Mouse (Mus musculus) kidney, adult 2 months (tissue): ENCODE measurements around the gene Rgs12. TPM values are rescaled to one million over a fixed set of nuclear protein-coding genes. Genes with fewer than 3 reads are reported as not detected.
A peak's percentile ranks its signal among the peaks of the same experiment; 100 is the strongest.

Source experiments
- DNase-seq: peaks from one replicate; pipeline ENCODE4 v3.0.0; 2021
- H3K27ac ChIP-seq: fragments of 200-500 bp; 2 replicates; pipeline ENCODE4 v1.5.1; 2012; ENCODE audit warnings: low read depth, low read length, control low read depth, inconsistent platforms; ENCODE audit not compliant: insufficient read depth
- H3K27me3 ChIP-seq: fragments of 200-500 bp; replicated peaks from 2 replicates; pipeline ENCODE4 v1.6.1; 2012; ENCODE audit warnings: mild to moderate bottlenecking, moderate library complexity, low read length, inconsistent platforms; ENCODE audit not compliant: control insufficient read depth, insufficient read depth
- H3K36me3 ChIP-seq: fragments of 200-500 bp; 2 replicates; pipeline ENCODE4 v1.6.1; 2012; ENCODE audit warnings: mild to moderate bottlenecking, moderate library complexity, low read length, inconsistent platforms; ENCODE audit not compliant: control insufficient read depth, insufficient read depth
- H3K4me1 ChIP-seq: fragments of 200-500 bp; 2 replicates; pipeline ENCODE4 v1.6.1; 2011; ENCODE audit warnings: low read length; ENCODE audit not compliant: control insufficient read depth, insufficient read depth
- H3K4me3 ChIP-seq: fragments of 200-500 bp; 2 replicates; pipeline ENCODE4 v1.5.1; 2011; ENCODE audit warnings: mild to moderate bottlenecking, low read depth, low read length, control low read depth; ENCODE audit not compliant: insufficient read depth
- CTCF ChIP-seq: fragments of 200-500 bp; conservative IDR thresholded peaks from 2 replicates; pipeline ENCODE4 v1.5.1; 2011; ENCODE audit warnings: low read depth, mild to moderate bottlenecking, control low read depth, low read length, moderate library complexity, mixed read lengths; ENCODE audit not compliant: insufficient read depth, insufficient read length
- POLR2A ChIP-seq: fragments of 200-500 bp; IDR thresholded peaks from one replicate; pipeline ENCODE4 v1.6.1; 2011; ENCODE audit warnings: low read depth, low read length, control low read depth
- WGBS: fragments of 180-500 bp; shearing (Covaris S2); methylation state at CpG from one replicate; pipeline ENCODE4 v1.1.7; 2018; 5-methylcytosine and 5-hydroxymethylcytosine counted together
- polyA plus RNA-seq: library from polyadenylated mRNA; depleted of rRNA; stranded (reverse); fragments of >200 nt; gene quantifications from 2 replicates; pipeline ENCODE4 v1.2.3, GENCODE M21; 2012

The Rgs12 gene
- polyA plus RNA-seq, 1 experiment = 20.7 TPM

DNA sequence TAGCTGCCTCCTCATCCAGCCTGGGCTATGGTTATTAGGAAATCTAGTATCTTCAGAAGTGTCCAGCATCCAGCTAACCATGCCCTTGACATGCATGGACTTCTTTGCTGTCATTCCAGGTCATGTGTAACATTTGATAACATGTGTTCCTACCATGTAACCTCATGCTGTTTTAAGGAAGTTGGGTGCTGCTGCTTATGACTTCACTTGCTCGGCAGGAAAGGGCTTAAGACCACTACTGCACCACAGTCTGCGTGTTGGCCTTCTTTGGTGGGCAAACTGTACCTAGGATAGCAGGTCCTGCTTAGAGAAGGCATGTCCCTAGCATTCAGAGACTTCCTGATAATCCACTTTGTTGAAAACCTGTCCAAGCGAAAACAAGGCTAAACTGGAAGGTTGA lies 51.9 kb downstream of the Rgs12 start:
- no peak overlapping the region for H3K27ac ChIP-seq
- WGBS = 90% methylated on average over 3 of the region's 3 CpGs
- no peaks in the 10 kb centered on the region for H3K27me3 ChIP-seq
- no peak for DNase-seq
- no peaks in the 10 kb centered on the region for H3K4me1 ChIP-seq
- H3K4me3 ChIP-seq = no peak overlapping the region
- TF ChIP-seq CTCF (no peak), POLR2A (no peak)
- H3K36me3 ChIP-seq = no peaks in the 10 kb centered on the region

DNA sequence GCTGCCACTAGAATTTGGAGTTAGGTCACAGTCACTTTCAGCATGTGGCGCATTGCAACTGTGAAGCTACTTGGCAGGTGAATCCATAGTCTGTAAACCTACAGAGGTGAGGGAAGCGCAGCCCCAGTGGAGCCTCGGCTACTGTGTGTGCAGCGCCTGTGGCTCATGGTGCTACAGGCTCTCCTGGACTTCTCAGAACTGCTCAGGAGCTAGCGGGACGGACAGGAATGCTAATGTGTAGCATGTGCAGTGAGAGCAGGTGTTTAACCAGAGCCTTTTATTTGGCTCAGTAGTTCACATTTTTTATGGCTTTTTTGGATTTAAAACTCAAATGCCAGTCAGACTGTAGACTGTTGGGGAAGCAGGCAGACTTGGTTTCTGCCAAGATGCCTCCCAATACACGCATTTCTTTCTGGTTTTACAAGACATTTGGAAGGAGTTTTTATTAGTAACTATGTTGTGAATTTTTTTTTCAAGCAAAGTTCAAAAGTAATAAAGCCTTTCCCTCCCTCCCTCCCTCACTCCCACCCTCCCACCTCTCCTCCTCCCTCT lies 54.4 kb downstream of the Rgs12 start:
- H3K27ac ChIP-seq = no peak overlapping the region
- no peaks in the 10 kb centered on the region for H3K36me3 ChIP-seq
- DNase-seq = peak; percentile 29
- H3K27me3 ChIP-seq = no peaks in the 10 kb centered on the region
- no peak overlapping the region for H3K4me3 ChIP-seq
- TF ChIP-seq CTCF (no peak), POLR2A (no peak)
- 52% methylated on average over 7 of the region's 7 CpGs for WGBS
- H3K4me1 ChIP-seq = no peaks in the 10 kb centered on the region

DNA sequence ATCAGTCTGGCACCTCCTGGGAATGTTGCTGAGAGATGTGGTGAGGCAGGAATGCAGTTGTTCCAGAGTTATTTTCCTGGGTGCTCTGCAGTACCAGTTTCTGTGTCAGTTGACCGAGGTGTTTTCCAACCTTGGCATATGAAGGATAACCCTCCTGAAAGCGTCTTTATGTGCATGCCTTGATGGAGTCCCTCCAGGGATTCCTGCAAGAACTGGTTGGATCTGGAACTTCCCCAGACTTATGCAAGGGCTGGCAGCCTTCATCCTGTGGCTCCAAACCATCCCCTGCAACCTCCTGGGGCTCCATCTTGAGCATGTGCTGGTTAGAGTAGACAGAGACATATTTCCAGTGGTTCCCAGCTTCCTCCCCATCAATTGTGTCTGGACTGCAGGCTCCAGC lies 55.5 kb downstream of the Rgs12 start:
- TF ChIP-seq CTCF (no peak), POLR2A (no peak)
- DNase-seq = peak; percentile 14
- Histone ChIP-seq H3K27me3 (no peaks in the 10 kb centered on the region), H3K36me3 (no peaks in the 10 kb centered on the region), H3K4me3 (no peak overlapping the region), H3K4me1 (no peaks in the 10 kb centered on the region), H3K27ac (no peak overlapping the region)
- 71% methylated on average over 2 of the region's 2 CpGs for WGBS

DNA sequence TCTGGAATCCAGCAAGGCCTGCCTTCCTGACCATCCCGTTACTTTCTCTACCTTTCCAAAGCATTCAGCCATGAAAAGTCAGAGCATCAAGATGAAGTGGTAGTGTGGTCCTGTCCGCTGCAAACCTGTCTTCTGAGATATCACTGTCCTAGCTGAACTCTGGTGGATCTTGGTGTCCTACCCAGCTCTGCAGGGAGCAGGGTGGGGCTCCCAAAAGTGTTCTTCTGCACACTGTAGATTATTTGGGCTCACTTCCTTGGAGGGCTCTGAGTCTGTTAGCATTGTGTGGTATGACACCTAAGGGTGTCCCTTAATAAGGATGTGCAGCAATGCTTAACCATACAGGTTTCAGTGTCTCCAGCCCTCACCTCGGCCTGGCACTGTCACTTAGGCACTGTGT lies 56.4 kb downstream of the Rgs12 start:
- DNase-seq = no peak
- TF ChIP-seq CTCF (no peak), POLR2A (no peak)
- H3K4me3 ChIP-seq = no peak overlapping the region
- no peaks in the 10 kb centered on the region for H3K36me3 ChIP-seq
- no peaks in the 10 kb centered on the region for H3K4me1 ChIP-seq
- WGBS = 84% methylated on average over 3 of the region's 3 CpGs
- no peak overlapping the region for H3K27ac ChIP-seq
- no peaks in the 10 kb centered on the region for H3K27me3 ChIP-seq

DNA sequence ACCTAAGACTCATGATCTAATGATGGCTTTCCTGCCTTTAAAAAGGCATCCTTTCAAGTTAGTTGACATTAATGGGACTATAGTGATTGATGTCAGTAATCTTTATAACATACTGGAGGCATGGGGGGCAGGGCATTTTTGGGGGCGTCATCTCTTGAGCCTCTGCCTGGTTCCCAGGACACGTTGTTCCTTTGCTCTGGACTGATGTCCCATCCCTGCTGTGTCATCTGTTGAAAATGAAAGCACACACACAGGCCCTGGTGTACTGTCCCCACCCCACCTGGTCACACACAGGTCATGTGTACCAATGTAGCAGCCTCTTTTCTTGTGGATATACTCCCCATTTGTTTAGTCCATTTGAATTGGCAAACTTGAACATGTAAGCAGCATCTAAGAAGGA lies 57.4 kb downstream of the Rgs12 start:
- Histone ChIP-seq H3K36me3 (no peaks in the 10 kb centered on the region), H3K4me1 (no peaks in the 10 kb centered on the region), H3K27me3 (no peaks in the 10 kb centered on the region), H3K4me3 (no peak overlapping the region), H3K27ac (no peak overlapping the region)
- 86% methylated on average over 2 of the region's 2 CpGs for WGBS
- DNase-seq = no peak
- TF ChIP-seq CTCF (no peak), POLR2A (no peak)

DNA sequence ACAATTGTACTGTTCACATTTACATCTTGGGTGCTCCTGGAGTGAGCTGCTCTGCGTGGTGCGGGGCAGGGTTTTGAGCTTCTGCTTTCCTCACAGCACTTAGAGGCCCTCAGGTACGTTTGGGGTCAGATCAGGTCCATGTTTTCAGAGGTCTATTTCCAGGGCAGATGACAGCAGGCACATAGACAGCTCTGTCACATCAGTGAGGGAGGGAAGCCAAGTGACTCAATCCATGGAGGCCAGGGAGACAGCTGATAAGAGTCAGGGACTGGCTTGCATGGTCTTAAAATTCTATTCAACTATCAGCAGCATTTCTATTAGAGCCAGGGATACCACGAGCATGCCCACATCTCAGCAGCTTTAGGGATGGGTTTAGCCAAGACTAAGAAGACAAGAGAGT lies 59.9 kb downstream of the Rgs12 start:
- 95% methylated on average over 4 of the region's 4 CpGs for WGBS
- Histone ChIP-seq H3K27ac (no peak overlapping the region), H3K27me3 (no peaks in the 10 kb centered on the region), H3K36me3 (no peaks in the 10 kb centered on the region), H3K4me3 (no peak overlapping the region), H3K4me1 (no peaks in the 10 kb centered on the region)
- DNase-seq = no peak
- TF ChIP-seq POLR2A (no peak), CTCF (no peak)

DNA sequence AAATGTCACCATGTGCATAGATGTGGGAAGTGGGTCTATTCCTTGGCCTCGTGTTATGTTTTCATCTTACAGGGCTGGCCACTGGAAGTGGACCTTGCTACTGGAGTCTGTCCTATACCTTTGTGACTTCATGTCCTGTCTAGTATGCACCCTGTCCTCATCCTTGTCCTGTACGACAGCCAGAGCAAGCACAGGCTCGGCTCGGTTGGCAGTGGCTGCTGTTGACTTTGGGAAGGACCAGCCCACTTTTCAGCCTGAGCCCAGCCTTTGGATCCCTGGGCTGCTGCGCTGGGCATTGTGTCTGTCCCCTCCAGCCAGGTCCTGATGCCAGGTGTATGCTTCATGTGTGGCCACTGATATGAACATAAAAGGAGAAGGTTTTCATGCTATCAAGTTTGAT lies 61.4 kb downstream of the Rgs12 start:
- H3K27ac ChIP-seq = no peak overlapping the region
- H3K27me3 ChIP-seq = no peaks in the 10 kb centered on the region
- DNase-seq = no peak
- H3K4me3 ChIP-seq = no peak overlapping the region
- 75% methylated on average over 5 of the region's 5 CpGs for WGBS
- no peaks in the 10 kb centered on the region for H3K36me3 ChIP-seq
- H3K4me1 ChIP-seq = no peaks in the 10 kb centered on the region
- no peak for TF ChIP-seq POLR2A
- no peak for TF ChIP-seq CTCF
